Mouse (Mus musculus) cerebellum, adult 2 months (tissue): Measurements from ENCODE around the gene Gm6217. TPM values are rescaled to one million over a fixed set of nuclear protein-coding genes. Genes with fewer than 3 reads are reported as not detected.
"Not testable (repeated sequence)": the region's sequence is repeated elsewhere in the genome, so short reads cannot be mapped to it uniquely, and the experiment has no call there.

Experiments
- DNase-seq, 2 experiments: peaks; one replicate each; pipeline ENCODE4 v3.0.0; 2021
- H3K27ac ChIP-seq: fragments of 200-500 bp; 2 replicates; pipeline ENCODE4 v1.5.1; 2012; ENCODE audit warnings: low read length, control low read depth, inconsistent platforms; ENCODE audit not compliant: insufficient read depth
- H3K27me3 ChIP-seq: fragments of 200-500 bp; 2 replicates; pipeline ENCODE4 v1.6.1; 2012; ENCODE audit warnings: inconsistent platforms, mild to moderate bottlenecking, low read length, moderate library complexity; ENCODE audit not compliant: control insufficient read depth, insufficient read depth
- H3K4me1 ChIP-seq: fragments of 200-500 bp; 2 replicates; pipeline ENCODE4 v1.6.1; 2011; ENCODE audit warnings: low read length; ENCODE audit not compliant: control insufficient read depth, insufficient read depth
- H3K4me3 ChIP-seq: fragments of 200-500 bp; replicated peaks from 2 replicates; pipeline ENCODE3; 2011; ENCODE audit warnings: mild to moderate bottlenecking, low read depth, low read length, control low read depth; ENCODE audit not compliant: insufficient read depth
- CTCF ChIP-seq: fragments of 200-500 bp; IDR thresholded peaks from 2 replicates; pipeline ENCODE4 v1.5.1; 2011; ENCODE audit warnings: low read depth, mild to moderate bottlenecking, control low read depth, low read length, moderate library complexity, borderline replicate concordance; ENCODE audit not compliant: insufficient read depth
- POLR2A ChIP-seq: fragments of 200-500 bp; IDR thresholded peaks from 2 replicates; pipeline ENCODE4 v1.6.1; 2011; ENCODE audit warnings: low read length, control low read depth, borderline replicate concordance; ENCODE audit not compliant: insufficient read depth
- WGBS: fragments of 180-500 bp; shearing (Covaris S2); methylation state at CpG from one replicate; pipeline ENCODE4 v1.1.7; 2018; 5-methylcytosine and 5-hydroxymethylcytosine counted together
- polyA plus RNA-seq: library from polyadenylated mRNA; depleted of rRNA; stranded (reverse); fragments of >200 nt; gene quantifications from 2 replicates; pipeline ENCODE4 v1.2.3, GENCODE M21; 2012; rRNA removed

The Gm6217 gene
- polyA plus RNA-seq: not detected in 2 replicates

- whole genome bisulfite sequencing: no CpG with 5 or more reads among the region's 6 CpGs
- H3K4me3 ChIP-seq, H3K27ac ChIP-seq, H3K27me3 ChIP-seq, DNase-seq, H3K4me1 ChIP-seq: not testable (repeated sequence)
These were observed at the start of gene Gm6217 for GRCm38 (mm10) chr1:82931326-82931725. Gene Gm6217 (minus strand): TSS chr1:82931399.

- Histone ChIP-seq H3K27me3 (no peaks in the 10 kb centered on the region), H3K27ac (no peak overlapping the region), H3K4me1 (no peaks in the 10 kb centered on the region), H3K4me3 (no peak overlapping the region)
- no peak for TF ChIP-seq POLR2A
- TF ChIP-seq CTCF: no peak
- DNase-seq: no peak
These were observed 46.6 kb upstream of the Gm6217 start for GRCm38 (mm10) chr1:82977840-82978239.

GRCm38 (mm10) chr1:82975750-82976149 lies 44.6 kb upstream of the Gm6217 start:
- DNase-seq: no peak
- Histone ChIP-seq H3K27ac (no peak overlapping the region), H3K4me1 (no peaks in the 10 kb centered on the region), H3K4me3 (no peak overlapping the region), H3K27me3 (no peaks in the 10 kb centered on the region)
- 89% methylated on average over 5 of the region's 5 CpGs for WGBS
- TF ChIP-seq CTCF: no peak
- TF ChIP-seq POLR2A: no peak

GRCm38 (mm10) chr1:82974342-82974741 lies 43.1 kb upstream of the Gm6217 start:
- peak overlapping the region; percentile 13; the same call in 1 of the 2 replicates for H3K27ac ChIP-seq
- no peak overlapping the region for H3K4me3 ChIP-seq
- TF ChIP-seq CTCF: no peak
- no peak for TF ChIP-seq POLR2A
- no peaks in the 10 kb centered on the region for H3K4me1 ChIP-seq
- 90% methylated on average over 9 of the region's 9 CpGs for WGBS
- DNase-seq: no peak
- H3K27me3 ChIP-seq: no peaks in the 10 kb centered on the region

GRCm38 (mm10) chr1:82973901-82974300 lies 42.7 kb upstream of the Gm6217 start:
- Histone ChIP-seq H3K27ac (peak overlapping the region; percentile 13; the same call in 1 of the 2 replicates), H3K4me3 (no peak overlapping the region), H3K4me1 (no peaks in the 10 kb centered on the region), H3K27me3 (no peaks in the 10 kb centered on the region)
- WGBS: 73% methylated on average over 6 of the region's 6 CpGs
- no peak for DNase-seq
- TF ChIP-seq POLR2A (no peak), CTCF (no peak)

- WGBS: 97% methylated on average over 1 of the region's 1 CpGs
- H3K27ac ChIP-seq: no peak overlapping the region
- no peak for DNase-seq
These were observed 42.0 kb upstream of the Gm6217 start for GRCm38 (mm10) chr1:82973244-82973643.

GRCm38 (mm10) chr1:82972046-82972445 lies 40.8 kb upstream of the Gm6217 start:
- H3K4me3 ChIP-seq: no peak overlapping the region
- H3K27me3 ChIP-seq: no peaks in the 10 kb centered on the region
- no peaks in the 10 kb centered on the region for H3K4me1 ChIP-seq
- 63% methylated on average over 4 of the region's 4 CpGs for WGBS
- no peak overlapping the region for H3K27ac ChIP-seq
- TF ChIP-seq CTCF (no peak), POLR2A (no peak)
- no peak for DNase-seq

More at GRCm38 (mm10) chr1:82973244-82973643, 42.0 kb upstream of the Gm6217 start:
- Histone ChIP-seq H3K4me1 (no peaks in the 10 kb centered on the region), H3K27me3 (no peaks in the 10 kb centered on the region), H3K4me3 (no peak overlapping the region)
- TF ChIP-seq POLR2A: no peak
- no peak for TF ChIP-seq CTCF

GRCm38 (mm10) chr1:82966413-82966812 lies 35.2 kb upstream of the Gm6217 start:
- 66% methylated on average over 3 of the region's 3 CpGs for WGBS
- H3K4me3 ChIP-seq: no peak overlapping the region
- TF ChIP-seq CTCF: no peak
- TF ChIP-seq POLR2A: no peak

More at GRCm38 (mm10) chr1:82966413-82966812, 35.2 kb upstream of the Gm6217 start:
- Histone ChIP-seq H3K27me3 (no peaks in the 10 kb centered on the region), H3K27ac (no peak overlapping the region), H3K4me1 (no peaks in the 10 kb centered on the region)
- DNase-seq: no peak
